Mouse (Mus musculus) kidney, adult 10 weeks (tissue): ENCODE results near the gene Ercc6. TPM values are rescaled to one million over a fixed set of nuclear protein-coding genes. Genes with fewer than 3 reads are reported as not detected.

Experiments
- polyA plus RNA-seq: library from polyadenylated mRNA; stranded (reverse); fragments of 350-450 nt; fragmentation: Illumina TruSeq; extraction: RNeasy Lipid Tissue Mini Kit (QIAGEN cat#74804); gene quantifications from one replicate; pipeline ENCODE4 v1.2.3, GENCODE M21; 2014; ENCODE audit warnings: low read depth, low replicate concordance

Gene Ercc6
- polyA plus RNA-seq = 7.7 TPM

DNA sequence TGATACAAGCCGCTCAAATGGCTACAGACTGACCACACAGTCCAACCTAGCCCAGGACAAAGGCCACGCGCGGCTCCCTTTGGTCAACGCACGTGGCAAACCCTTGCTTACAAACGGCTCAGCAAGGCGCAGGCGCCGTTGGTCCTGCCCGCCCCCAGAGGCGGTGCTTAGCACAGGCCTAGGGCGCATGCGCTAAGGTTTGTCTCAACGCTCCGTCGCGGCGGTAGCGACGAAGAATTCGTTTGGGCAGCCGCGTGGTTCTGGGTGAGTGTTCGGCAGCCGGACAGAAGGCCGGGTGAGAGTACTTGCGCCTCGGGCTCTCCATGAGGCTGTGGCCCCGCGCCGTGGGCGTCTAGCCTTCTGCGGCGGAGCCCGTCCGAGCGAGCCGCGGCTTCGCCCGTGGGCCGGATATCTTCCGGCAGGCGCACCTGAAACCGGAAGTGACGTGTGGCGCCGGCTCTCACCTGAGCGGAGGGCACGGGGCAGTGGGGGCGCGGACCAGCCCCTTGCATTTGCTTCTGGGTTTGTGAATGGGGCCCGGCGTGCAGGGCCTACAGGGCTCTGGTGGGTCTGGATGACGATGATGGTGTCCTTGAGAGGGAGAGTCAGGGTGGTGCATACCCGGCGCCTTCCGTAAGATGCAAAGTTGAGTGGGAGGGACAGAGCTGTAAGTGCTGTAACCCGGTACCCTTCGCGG, at the start of gene Ercc6:
Gene Ercc6 (plus strand): TSS at position 186 of the 697 bp plus-strand sequence.

DNA sequence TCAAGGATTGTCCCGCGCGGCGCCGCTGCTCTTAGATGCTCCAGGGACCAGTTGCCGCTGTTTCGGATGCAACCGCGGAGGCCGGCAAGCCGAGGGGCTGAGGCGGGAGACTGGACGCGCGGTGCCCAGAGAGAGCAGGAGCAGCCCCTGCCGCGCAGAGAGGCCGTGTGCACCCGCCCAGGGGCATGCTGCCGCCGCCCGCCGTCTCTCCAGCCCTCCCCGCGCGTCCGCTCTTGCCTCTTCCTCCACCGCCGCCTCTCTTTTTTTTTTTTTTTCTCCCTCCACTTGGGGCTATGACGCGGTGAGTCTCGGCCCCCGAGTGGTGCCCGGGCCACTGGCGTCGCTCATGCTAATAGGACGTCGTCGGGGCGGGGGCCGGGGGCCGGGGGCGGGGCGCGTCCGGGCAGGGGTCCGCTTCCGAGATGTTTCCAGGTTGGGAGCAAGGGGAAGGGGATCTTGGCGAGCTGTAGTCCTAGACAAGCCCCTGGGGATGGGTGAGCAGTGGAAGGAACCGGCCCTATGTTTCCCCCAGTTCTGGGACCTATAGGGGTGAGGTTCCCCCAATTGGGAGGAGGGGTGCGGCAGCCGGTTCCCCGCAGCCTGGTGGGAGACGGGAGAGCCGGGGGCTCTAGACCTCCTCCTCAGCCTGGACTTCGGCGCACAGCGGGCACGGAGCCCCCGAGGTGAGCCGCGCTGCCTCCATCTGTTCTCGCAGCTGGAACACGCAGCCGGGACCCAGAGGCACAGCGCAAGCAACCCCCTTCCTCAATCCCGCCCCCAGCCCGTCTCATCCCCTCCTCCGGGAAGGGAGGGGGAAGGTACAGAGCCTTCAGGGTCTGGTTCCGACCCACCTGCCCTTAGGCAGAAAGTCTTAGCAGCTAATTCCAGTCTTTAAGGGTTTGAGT, 48.5 kb upstream of the Ercc6 start, which contains the start of gene Slc18a3:
Gene Slc18a3 (minus strand): TSS at position 250 of the 905 bp plus-strand sequence.

DNA sequence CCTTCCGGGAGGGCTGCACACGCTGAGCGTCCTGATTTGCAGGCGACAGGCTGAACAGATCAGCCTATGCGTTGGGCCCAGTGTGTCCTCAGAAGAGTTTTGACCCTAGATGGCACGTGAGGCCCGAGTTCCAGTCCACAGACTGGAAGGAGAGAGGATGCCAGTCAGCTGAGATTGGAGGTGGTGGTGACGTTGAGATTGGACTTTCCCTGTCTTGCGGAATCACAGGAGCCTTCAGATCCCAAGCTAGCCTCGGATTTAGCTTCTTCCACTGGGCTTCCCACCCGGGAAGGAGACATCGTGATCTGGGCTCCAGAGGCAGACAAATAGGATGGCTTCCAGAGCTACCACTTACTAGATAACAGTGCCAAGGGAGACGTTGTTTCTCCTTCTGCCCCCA, 47.4 kb upstream of the Ercc6 start, which contains the start of gene Chat:
Gene Chat (minus strand): TSS at position 101 of the 400 bp plus-strand sequence.

DNA sequence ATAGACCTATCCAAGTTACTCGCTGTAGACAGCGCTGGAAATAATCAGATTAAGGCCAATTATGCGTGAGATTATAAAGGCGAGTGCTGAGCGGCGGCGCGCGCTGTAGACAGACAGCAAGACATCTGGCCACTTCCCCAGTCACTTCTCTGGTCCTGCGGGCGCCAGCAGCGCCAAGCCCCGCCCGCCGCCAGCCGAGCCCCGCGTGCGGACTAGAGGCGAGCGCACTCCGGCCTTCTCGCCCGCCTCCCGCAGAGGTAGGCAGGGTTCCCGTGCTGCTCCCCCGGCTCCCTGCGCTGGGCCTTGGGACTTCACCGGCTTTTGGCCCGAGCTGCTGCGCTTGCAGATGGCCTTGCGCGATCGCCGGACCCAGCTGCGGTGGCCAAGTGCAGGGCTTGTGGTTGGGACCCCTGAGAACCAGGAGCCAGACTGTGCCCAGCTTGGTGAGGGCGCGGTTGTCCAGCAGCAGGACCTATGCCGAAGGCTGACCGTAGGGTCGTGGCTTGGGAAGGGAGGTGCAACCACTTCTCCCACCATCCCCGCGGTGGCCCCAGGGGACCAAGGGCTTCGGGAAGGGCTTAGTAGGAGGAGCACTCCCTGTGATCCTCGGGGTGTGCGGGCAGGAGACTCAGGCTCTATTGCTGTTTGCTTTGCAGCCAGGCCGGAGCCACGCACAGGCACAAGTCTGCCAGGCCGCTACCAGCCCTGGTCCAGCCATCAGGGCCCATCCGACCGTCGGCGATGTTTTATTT, 86.1 kb downstream of the Ercc6 start, which contains the start of gene Prrxl1:
Gene Prrxl1 (plus strand): TSS at position 118 of the 752 bp plus-strand sequence.

Other genes starting within 250 kb of the Ercc6 start
- gene Ogdhl, start 191.5 kb upstream of the Ercc6 start, polyA plus RNA-seq = 0.61 TPM
- gene 1700024G13Rik, start 125.1 kb upstream of the Ercc6 start, polyA plus RNA-seq = not detected
- gene Slc18a3, start 48.7 kb upstream of the Ercc6 start, polyA plus RNA-seq = not detected
- not detected for gene Chat, start 47.5 kb upstream of the Ercc6 start, polyA plus RNA-seq
- not detected for gene Prrxl1, start 85.9 kb downstream of the Ercc6 start, polyA plus RNA-seq
- gene 3425401B19Rik, start 171.8 kb downstream of the Ercc6 start, polyA plus RNA-seq = not detected